Mouse (Mus musculus): ENCODE data around the gene Gm10031. TPM values are rescaled to one million over a fixed set of nuclear protein-coding genes. Genes with fewer than 3 reads are reported as not detected.
"Not testable (repeated sequence)": the region's sequence is repeated elsewhere in the genome, so short reads cannot be mapped to it uniquely, and the experiment has no call there.

Gm10031 gene
- total RNA-seq (2021) (10 to 100 TPM; 45.0 to 52.3 TPM), polyA plus RNA-seq (2012; rRNA removed) (9.5 and 16.3 TPM in 2 replicates)
- long read RNA-seq, transcript Gm10031-201 (1 exons, 2,653 nt): major isoform, 5 of 5 reads
- long read RNA-seq, partial matches to known transcripts: 0 of 5 reads
- long read RNA-seq, other reads (novel, unspliced or antisense): 0 of 5 reads

GRCm38 (mm10) chr1:156523842-156524241 lies at the start of gene Gm10031:
Gene Gm10031 (plus strand): TSS chr1:156524012.
- H3K36me3 ChIP-seq (ENCODE audit: control insufficient read depth, insufficient read depth, low read length); H3K79me2 ChIP-seq (replicated peaks; ENCODE audit: control insufficient read depth, insufficient read depth, low read length); H3K27me3 ChIP-seq (ENCODE audit: control insufficient read depth, insufficient read depth, low read length); intact Hi-C loops (cut with DNase I); H3K9ac ChIP-seq (ENCODE audit: low read depth, low read length); H3K27ac ChIP-seq; H3K4me1 ChIP-seq (ENCODE audit: control insufficient read depth, insufficient read depth, low read length); DNase-seq; H3K4me3 ChIP-seq: not testable (repeated sequence)
- WGBS: 91% methylated on average over 21 of the region's 22 CpGs

GRCm38 (mm10) chr1:156474854-156475253 lies 49.0 kb upstream of the Gm10031 start:
- H3K36me3 ChIP-seq (ENCODE audit: control insufficient read depth, insufficient read depth, low read length): no peaks in the 10 kb centered on the region
- no peak overlapping the region for H3K4me3 ChIP-seq
- WGBS: 87% methylated on average over 3 of the region's 3 CpGs
- intact Hi-C loops (cut with DNase I): loop anchor here (2.0 kb wide), 1 partner anchor 84 kb away; the partner anchor contains the start of gene Abl2
- DNase-seq: no peak
- no peaks in the 10 kb centered on the region for H3K27me3 ChIP-seq (ENCODE audit: control insufficient read depth, insufficient read depth, low read length)
- H3K4me1 ChIP-seq (ENCODE audit: control insufficient read depth, insufficient read depth, low read length): peaks cover 2% of the 10 kb centered on the region; the same call in 1 of the 2 replicates
- H3K79me2 ChIP-seq (replicated peaks; ENCODE audit: control insufficient read depth, insufficient read depth, low read length): no peaks in the 10 kb centered on the region
- TF ChIP-seq EP300 (IDR thresholded peaks at IDR 0.05; ENCODE audit: insufficient read depth, low read depth, low read length) (no peak), CTCF (IDR thresholded peaks at IDR 0.05) (no peak), POLR2A (IDR thresholded peaks at IDR 0.05; ENCODE audit: insufficient read depth, low read depth, low read length) (no peak)
- no peak overlapping the region for H3K27ac ChIP-seq
- H3K9ac ChIP-seq (ENCODE audit: low read depth, low read length): no peak overlapping the region

- Histone ChIP-seq H3K79me2 (replicated peaks; ENCODE audit: control insufficient read depth, insufficient read depth, low read length) (no peaks in the 10 kb centered on the region), H3K27ac (no peak overlapping the region), H3K9ac (ENCODE audit: low read depth, low read length) (no peak overlapping the region), H3K4me3 (no peak overlapping the region), H3K27me3 (ENCODE audit: control insufficient read depth, insufficient read depth, low read length) (no peaks in the 10 kb centered on the region), H3K36me3 (ENCODE audit: control insufficient read depth, insufficient read depth, low read length) (no peaks in the 10 kb centered on the region), H3K4me1 (ENCODE audit: control insufficient read depth, insufficient read depth, low read length) (peaks cover 2% of the 10 kb centered on the region; the same call in 1 of the 2 replicates)
- 57% methylated on average over 2 of the region's 2 CpGs for WGBS
- intact Hi-C loops (cut with DNase I): no loop called here
- TF ChIP-seq POLR2A (IDR thresholded peaks at IDR 0.05; ENCODE audit: insufficient read depth, low read depth, low read length) (no peak), CTCF (IDR thresholded peaks at IDR 0.05) (no peak), EP300 (IDR thresholded peaks at IDR 0.05; ENCODE audit: insufficient read depth, low read depth, low read length) (no peak)
- no peak for DNase-seq
These were observed 47.8 kb upstream of the Gm10031 start for GRCm38 (mm10) chr1:156476016-156476415.

- 80% methylated on average over 7 of the region's 7 CpGs for WGBS
- Histone ChIP-seq H3K9ac (ENCODE audit: low read depth, low read length) (no peak overlapping the region), H3K79me2 (replicated peaks; ENCODE audit: control insufficient read depth, insufficient read depth, low read length) (no peaks in the 10 kb centered on the region), H3K4me3 (no peak overlapping the region), H3K36me3 (ENCODE audit: control insufficient read depth, insufficient read depth, low read length) (no peaks in the 10 kb centered on the region), H3K27ac (no peak overlapping the region), H3K27me3 (ENCODE audit: control insufficient read depth, insufficient read depth, low read length) (no peaks in the 10 kb centered on the region), H3K4me1 (ENCODE audit: control insufficient read depth, insufficient read depth, low read length) (peaks cover 2% of the 10 kb centered on the region; the same call in 1 of the 2 replicates)
- intact Hi-C loops (cut with DNase I): no loop called here
- no peak for DNase-seq
- TF ChIP-seq EP300 (IDR thresholded peaks at IDR 0.05; ENCODE audit: insufficient read depth, low read depth, low read length) (no peak), CTCF (IDR thresholded peaks at IDR 0.05) (no peak), POLR2A (IDR thresholded peaks at IDR 0.05; ENCODE audit: insufficient read depth, low read depth, low read length) (no peak)
These were observed 47.3 kb upstream of the Gm10031 start for GRCm38 (mm10) chr1:156476535-156476934.

- no peak for DNase-seq
- Histone ChIP-seq H3K9ac (ENCODE audit: low read depth, low read length) (no peak overlapping the region), H3K36me3 (ENCODE audit: control insufficient read depth, insufficient read depth, low read length) (no peaks in the 10 kb centered on the region), H3K4me1 (ENCODE audit: control insufficient read depth, insufficient read depth, low read length) (no peaks in the 10 kb centered on the region), H3K79me2 (replicated peaks; ENCODE audit: control insufficient read depth, insufficient read depth, low read length) (no peaks in the 10 kb centered on the region), H3K4me3 (no peak overlapping the region), H3K27ac (no peak overlapping the region), H3K27me3 (ENCODE audit: control insufficient read depth, insufficient read depth, low read length) (no peaks in the 10 kb centered on the region)
- 97% methylated on average over 3 of the region's 3 CpGs for WGBS
- intact Hi-C loops (cut with DNase I): no loop called here
- TF ChIP-seq POLR2A (IDR thresholded peaks at IDR 0.05; ENCODE audit: insufficient read depth, low read depth, low read length) (no peak), CTCF (IDR thresholded peaks at IDR 0.05) (no peak), EP300 (IDR thresholded peaks at IDR 0.05; ENCODE audit: insufficient read depth, low read depth, low read length) (no peak)
These were observed 42.0 kb upstream of the Gm10031 start for GRCm38 (mm10) chr1:156481826-156482225.

GRCm38 (mm10) chr1:156487498-156487897 lies 36.3 kb upstream of the Gm10031 start:
- Histone ChIP-seq H3K79me2 (replicated peaks; ENCODE audit: control insufficient read depth, insufficient read depth, low read length) (no peaks in the 10 kb centered on the region), H3K4me3 (no peak overlapping the region), H3K4me1 (ENCODE audit: control insufficient read depth, insufficient read depth, low read length) (no peaks in the 10 kb centered on the region), H3K36me3 (ENCODE audit: control insufficient read depth, insufficient read depth, low read length) (no peaks in the 10 kb centered on the region), H3K9ac (ENCODE audit: low read depth, low read length) (no peak overlapping the region), H3K27ac (no peak overlapping the region), H3K27me3 (ENCODE audit: control insufficient read depth, insufficient read depth, low read length) (no peaks in the 10 kb centered on the region)
- TF ChIP-seq CTCF (IDR thresholded peaks at IDR 0.05) (peak; percentile 23; the same call in 1 of the 2 replicates), EP300 (IDR thresholded peaks at IDR 0.05; ENCODE audit: insufficient read depth, low read depth, low read length) (no peak)
- intact Hi-C loops (cut with DNase I): no loop called here
- WGBS: 93% methylated on average over 7 of the region's 7 CpGs
- DNase-seq: no peak
